Mouse (Mus musculus) retina, adult 2 months (tissue): ENCODE data around the gene Snapc1.

Experiments used
- DNase-seq: peaks from one replicate; pipeline ENCODE4 v3.0.0-alpha.2; 2012; ENCODE audit warnings: low read depth, low spot score

Snapc1 gene

GRCm38 (mm10) chr12:73996906-73997296, 32.6 kb downstream of the Snapc1 start:
- DNase-seq, result no peak

DNA sequence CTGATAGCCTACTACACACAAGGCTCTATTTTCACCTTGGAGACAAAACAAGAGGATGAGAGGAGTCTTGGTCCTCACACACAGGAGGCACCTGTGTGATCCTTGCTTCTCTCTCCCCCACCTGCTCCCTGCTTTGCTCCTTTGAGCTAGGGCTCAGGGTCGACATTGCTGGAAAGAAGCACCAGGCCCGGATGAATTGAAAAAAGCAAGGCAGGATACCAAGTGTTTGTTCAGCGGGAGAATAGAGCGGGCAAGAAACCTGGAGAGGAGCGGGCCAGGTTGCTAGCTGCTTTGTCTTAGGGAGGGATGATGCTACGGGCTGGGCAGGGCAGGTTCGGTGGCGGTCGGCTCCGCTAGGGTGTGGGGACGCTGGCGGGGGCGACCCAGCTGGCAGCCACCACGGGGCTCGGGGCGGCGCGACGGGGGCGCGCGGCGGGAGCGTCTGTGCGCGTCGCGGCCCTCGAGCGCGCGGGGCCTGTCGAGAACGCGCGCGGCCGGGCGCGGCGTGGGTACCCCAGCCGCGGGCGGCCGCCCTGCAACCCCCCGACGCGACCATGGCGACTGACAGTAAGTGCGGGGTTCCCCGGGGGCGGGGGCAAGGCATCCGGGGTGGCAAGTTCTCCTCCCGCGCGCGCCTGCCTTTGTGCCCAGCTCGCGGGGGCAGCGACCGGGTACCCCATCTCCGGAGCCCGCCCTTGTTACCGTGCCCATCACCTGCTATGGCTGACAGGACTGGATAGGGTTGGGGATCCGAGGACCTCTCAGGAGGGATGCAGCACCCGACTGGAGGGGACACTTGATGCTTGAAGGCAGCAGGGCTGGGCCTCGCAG, 33.2 kb downstream of the Snapc1 start, which contains the start of gene Syt16:
Syt16 (plus strand) TSS at position 365 of the 831 bp plus-strand sequence.
- no peak for DNase-seq

- no peak for DNase-seq
These were observed 33.8 kb downstream of the Snapc1 start for GRCm38 (mm10) chr12:73998128-73998456.

- no peak for DNase-seq
These were observed 38.2 kb downstream of the Snapc1 start for GRCm38 (mm10) chr12:74002449-74002848.

GRCm38 (mm10) chr12:74009448-74009911, 45.2 kb downstream of the Snapc1 start:
- peak; percentile 30 for DNase-seq

DNA sequence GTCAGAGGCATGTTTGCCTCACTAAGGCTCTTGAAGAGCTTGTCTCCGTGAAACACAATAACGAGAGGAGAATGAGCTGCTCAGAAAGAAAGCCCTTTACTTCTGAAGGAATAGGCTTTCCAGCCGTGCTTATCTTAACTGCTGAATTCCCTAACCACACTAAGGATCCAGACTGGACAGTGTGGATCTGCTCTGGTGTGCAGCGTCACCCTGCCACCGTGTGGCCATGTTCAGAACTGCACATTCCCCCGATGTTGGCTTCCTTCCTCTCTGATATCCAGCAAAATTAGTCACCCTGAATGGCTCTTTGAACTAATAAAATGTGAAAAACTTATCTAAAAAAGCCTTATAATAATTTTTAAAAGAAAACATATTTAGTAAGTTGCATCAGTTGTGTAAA, 49.5 kb downstream of the Snapc1 start:
- peak; percentile 43 for DNase-seq

DNA sequence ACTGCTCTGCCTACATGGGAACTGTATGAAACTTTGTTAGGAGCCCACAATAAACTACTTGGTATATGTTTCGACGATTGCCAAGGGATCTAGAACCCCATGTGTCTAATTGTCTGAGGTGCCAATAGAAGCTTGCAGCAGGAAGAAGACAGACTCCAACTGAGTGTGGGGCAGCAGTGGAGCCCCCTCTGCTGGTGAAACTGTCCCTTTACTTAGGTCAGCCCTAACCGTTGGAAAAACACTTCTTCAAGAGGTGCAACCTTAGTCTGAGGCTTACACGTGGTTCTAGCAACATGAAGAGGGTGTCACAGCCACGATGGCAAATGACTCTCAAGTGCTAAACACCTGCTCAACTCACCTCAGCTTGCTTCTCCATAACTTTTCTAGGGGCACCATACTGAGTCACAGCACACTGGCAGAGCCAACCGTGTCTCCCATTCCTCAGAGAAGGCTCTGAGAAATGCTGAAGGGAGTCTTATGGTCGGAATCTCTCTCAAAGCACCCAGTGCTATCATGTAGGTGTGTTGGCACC, 50.5 kb downstream of the Snapc1 start:
- no peak for DNase-seq

DNA sequence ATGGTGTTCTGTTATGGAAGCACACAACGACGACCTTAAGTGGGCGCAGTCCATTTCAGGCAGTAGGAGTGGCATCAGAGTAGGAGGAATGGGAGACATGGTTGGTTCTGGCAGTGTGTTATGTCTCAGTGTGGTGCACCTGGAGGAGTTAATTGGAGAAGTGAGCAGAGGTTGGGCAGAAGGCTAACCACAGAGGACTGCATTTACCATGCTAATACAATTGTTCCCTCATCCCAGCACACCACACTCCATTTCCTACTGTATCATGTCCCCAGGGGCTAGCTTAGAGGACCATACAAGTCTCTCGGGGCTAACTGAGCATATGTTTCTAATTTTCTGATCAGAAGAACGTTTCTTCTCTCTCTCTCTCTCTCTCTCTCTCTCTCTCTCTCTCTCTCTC, 51.2 kb downstream of the Snapc1 start:
- no peak for DNase-seq

DNA sequence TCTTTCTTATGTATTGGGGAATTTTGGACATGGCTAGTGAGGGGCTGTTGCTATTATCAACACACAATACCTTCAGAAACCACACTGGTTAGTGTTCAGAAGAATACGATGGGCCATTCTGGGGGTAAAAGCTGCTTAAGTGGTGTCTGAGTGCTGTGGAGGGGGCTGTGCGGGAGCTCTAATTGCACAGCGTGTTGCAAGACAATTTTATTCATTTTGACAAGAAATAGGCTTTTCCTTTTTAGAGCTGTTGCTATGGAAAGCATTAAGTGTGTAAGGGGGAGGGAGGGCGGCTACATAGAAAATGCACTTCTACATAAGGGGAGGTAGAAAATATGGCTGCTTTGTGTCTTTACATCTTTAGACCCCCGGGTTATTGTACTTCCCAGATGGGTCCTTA, 59.0 kb downstream of the Snapc1 start:
- DNase-seq, result no peak

GRCm38 (mm10) chr12:74024912-74025311, 60.6 kb downstream of the Snapc1 start:
- no peak for DNase-seq
